Mouse (Mus musculus) heart, postnatal 10 days (tissue): ENCODE results near the gene Syn2. TPM values are rescaled to one million over a fixed set of nuclear protein-coding genes. Genes with fewer than 3 reads are reported as not detected.
A peak's percentile ranks its signal among the peaks of the same experiment; 100 is the strongest.
"Not testable (repeated sequence)": the region's sequence is repeated elsewhere in the genome, so short reads cannot be mapped to it uniquely, and the experiment has no call there.

Source experiments
- DNase-seq, 2 experiments: peaks; one replicate each; pipeline ENCODE4 v3.0.0; 2021
- intact Hi-C: fragments of 180-260 bp; cut with DNase I; formaldehyde crosslinking; loops from one replicate; pipeline ENCODE4 v1.15.1; 2025
- total RNA-seq, 2 experiments: library from RNA; stranded (reverse); gene quantifications; 2 replicates each; pipeline ENCODE4 v1.2.3; 2021

Syn2 gene
- total RNA-seq, 2 experiments from 2014 or later: 4.7 to 4.8 TPM

DNA sequence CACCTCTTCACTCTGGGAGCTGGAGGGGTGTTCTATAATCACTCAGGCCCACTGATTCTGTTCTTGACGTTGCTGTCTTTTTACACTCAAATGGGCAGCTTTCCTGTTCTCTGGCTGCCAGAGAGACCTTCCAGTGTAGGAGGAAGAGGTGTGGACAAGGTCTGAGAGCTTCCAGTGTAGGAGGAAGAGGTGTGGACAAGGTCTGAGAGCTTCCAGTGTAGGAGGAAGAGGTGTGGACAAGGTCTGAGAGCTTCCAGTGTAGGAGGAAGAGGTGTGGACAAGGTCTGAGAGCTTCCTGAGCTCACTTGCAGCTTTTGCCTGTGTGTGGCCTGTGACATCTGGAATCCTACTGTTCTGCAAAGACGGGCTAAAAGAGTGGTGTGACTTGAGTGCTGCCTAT, 105.7 kb downstream of the Syn2 start:
- peak in 1 of 2 experiments; percentile 18 for DNase-seq

DNA sequence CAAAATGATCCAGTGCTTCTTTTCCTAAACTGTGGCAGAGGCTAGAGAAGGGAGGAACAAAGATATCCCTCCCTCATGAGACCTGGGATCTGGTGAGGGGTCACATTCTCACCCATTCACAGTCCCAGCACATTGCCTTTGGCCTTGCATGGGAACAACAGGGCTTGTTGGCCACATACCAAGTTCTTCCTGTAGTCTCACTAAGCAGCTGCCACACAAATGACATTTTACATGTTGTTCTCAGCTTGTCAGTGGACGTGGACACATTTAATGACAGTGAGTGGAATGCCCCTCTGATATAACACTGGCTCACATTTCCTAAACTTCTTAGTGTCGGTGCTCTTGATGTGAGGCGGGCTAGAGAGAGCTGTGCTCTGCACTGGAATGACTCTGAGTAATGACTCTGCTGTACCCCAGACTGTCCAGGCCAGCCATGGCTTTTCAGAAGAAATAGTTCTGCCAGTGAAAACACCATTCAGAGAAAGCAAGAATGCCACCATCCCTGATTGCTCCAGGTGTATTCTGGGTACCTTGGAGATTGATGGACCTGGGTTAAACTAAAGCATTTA, 106.5 kb downstream of the Syn2 start:
- peak in 1 of 2 experiments; percentile 13 for DNase-seq
- intact Hi-C loops: no loop called here

More for the DNA sequence above, 105.7 kb downstream of the Syn2 start:
- intact Hi-C loops: not testable (repeated sequence)

DNA sequence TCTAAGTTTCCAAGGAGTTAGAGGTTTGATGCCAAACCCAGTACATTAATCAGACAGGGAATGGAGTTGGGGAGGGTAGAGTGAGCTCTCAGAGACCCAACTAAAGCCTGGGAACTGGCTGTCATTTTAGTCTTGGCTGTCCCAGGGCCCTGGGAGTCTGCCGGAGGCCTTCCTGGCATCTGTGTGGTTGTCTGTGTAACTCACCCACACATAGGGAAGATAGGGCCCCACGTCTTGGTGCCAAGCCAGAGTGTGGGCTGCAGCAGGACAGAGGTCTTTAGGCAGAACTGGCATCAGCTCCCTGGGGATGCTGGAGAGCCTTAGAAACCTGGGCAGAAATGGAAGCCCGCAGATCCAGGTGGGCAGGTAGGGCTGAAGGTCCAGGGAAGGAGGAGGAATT, 107.2 kb downstream of the Syn2 start:
- no peak for DNase-seq
- intact Hi-C loops: no loop called here

DNA sequence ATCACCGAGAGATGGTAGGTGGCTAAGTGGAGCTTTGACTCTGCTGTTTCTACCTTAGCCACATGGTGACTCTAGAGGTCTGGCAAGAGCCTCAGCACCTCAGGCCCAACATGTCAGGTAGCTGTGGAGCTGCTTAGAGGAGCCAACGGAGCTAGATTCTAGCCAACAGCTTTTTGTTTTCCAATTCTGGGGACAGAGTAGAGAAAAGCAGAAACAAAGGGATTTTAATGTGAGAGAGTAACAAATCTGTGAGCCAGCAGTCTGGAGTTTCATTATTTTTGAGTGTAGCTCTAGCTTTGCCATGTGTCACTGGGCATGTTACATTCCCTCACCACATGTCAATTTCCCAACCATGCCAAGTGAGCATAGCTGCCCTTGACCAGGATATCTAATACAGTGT, 109.5 kb downstream of the Syn2 start:
- DNase-seq: no peak
- intact Hi-C loops: no loop called here

DNA sequence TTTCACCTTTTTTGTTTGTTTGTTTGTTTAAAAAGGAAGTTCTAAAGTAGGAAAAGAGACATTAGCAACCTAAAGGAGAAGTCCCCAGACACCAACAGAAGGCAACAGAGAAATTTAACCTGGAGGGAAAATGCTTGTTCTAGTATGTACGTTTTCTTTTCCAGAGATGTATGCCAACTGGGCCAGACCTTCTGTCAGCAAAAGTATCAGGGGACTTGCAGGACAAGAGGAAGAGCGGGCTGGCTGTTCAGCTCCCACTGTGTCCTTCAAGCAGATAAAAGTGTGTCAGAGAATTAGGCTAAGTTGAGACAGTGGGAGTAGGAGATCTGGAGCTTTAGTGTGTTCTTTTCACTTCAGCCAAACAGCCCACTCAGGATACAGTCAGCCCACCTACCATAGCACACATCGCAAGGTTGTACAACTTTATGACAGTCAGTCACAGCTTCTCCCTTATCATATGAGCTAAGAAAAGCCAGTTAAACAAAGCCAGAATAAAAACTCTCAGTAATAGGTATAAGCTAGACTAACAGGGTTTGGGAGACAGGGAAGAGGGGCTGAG, 110.9 kb downstream of the Syn2 start:
- no peak for DNase-seq
- intact Hi-C loops: no loop called here

DNA sequence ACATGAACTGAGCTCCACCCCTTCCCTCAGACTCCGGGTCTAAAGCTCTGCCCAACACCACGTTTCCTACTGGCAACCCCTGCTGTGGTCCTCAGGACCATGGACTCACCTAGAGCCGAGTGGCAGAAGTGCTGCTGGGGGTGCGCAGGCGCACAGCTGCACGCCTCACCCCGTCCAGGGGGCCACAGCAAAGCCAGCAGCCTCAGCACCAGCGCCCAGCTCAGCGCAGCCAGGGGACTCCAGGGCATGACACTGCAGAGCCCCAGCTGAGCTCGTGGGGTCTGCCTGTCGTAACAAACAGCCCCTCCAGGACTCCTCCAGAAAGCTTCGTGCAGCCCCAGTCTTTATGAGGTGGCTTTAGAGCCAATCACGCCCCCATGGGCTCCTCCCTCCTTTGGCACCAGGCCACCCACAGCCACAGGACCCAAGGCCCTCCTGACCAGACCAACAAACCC, 116.9 kb downstream of the Syn2 start:
- peak in 1 of 2 experiments; percentile 56 for DNase-seq
- intact Hi-C loops: no loop called here

DNA sequence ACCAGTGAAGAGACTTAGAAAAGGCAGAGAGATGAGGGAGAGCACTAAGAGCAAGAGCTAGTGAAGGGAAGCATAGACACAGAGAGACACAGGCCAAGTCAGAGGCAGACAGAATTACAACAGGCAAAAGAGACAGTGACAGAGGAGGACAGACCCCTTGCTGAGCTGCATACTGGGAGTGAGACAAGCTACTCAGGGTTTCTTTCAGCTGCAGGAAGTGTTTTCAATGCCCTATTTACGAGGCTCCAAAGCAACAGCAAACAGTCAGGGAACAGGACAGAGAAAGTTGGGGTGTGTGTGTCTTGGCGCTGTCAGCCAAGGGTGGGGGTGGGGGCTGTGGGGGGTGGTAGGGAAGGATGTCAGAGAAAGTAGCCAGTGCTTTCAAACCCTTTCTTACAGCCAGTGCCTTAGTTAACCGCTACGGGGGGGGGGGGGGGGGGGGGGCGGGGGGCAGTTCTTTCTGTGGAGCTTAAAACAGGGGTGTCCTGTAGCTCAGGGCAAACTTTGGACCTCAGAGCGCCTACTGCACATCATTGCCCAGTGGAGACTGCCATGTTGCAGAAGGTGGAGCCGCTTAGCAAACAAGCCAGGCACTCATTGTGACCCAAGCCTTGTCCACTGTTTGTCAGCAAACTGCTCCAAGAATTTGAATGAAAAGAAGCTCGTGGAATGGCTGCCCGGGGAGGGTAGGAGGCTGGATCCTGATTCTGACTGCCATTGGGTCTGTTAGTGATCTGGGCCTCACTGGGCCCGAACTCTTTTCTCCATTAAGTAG, 117.6 kb downstream of the Syn2 start, which contains the start of gene Timp4:
Timp4 (minus strand) TSS at position 107 of the 775 bp plus-strand sequence.
- DNase-seq: no peak
- intact Hi-C loops: no loop called here

DNA sequence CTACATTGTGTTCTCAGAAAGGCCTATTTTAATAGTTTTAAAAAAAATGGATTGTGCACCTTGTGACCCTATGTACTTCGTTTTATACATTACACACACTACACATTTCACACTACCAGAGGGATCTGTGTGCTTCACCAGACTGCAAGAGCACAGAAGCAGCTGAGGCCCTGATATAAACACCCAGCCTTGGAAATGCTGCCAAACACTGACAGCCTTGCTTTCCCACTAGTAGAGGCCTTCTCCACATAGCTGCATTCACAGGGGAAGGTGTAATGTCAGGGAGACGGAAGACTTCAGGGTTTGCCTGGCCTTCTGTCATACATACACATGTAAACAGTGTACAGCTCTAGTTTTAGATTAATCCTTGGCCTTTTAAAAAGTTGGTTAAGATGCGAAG, 120.5 kb downstream of the Syn2 start:
- intact Hi-C loops: no loop called here
- DNase-seq: no peak

DNA sequence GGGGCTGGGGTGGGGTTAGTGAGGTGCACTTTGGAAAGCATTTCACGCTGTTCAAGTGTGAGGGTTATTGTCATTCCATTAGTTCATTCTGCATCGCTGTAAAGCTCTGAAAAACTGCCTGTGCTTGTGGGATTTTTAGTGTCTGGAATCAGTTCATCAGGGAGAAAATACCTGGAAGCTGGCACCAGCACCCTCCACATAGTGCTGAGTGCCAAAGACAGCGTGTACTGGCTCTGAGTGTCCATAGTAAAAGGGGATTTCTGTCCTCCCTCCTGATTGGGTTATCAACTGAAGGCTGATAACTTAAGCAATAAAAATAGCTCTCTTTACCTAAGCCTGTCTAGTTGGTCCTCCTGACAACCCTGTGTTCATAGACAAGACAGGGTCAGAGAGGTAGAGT, 125.8 kb downstream of the Syn2 start:
- intact Hi-C loops: no loop called here
- no peak for DNase-seq

DNA sequence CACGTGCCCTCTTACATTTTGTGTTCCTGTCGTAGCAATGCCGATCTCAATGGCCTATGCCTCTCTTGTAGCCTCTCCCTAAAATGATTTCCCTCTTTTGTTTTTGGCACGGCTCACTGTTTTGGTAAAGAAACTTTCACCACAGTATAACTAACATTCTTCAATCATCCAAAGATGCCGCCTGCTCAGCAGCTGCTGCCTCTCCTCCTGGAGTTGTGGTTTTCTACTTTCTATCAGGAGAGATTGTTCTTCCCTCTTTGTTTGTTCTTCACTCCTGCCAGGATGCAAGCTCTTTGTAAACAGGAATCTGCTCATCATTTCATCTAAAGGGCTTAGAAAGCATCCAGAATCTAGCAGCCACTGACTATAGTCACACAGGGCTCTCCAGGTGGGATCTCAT, 132.1 kb downstream of the Syn2 start:
- DNase-seq: no peak
- intact Hi-C loops: loop anchor here (5.0 kb wide), 2 partner anchors 229 to 339 kb away; partner anchors contain the start of gene Tamm41

DNA sequence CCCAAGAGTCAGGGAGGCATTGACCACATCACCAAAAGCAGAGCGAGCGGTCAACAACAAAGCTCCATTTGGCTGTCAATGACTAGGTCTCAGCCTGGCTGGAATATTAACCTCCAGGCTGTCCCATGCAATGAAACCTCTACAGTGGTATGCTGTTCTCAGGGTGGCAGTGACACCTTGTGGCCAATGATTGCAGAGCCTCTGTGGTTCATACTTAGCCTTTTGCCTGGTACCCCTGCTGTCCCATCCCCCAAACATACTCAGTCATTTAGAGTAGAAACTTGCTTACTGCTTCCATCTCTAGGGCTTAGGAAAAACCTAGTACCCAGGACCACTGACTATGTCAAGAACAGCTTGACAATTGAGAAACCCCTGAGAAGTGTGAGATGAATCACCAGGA, 133.2 kb downstream of the Syn2 start:
- intact Hi-C loops: loop anchor here (1.0 to 5.0 kb wide), 5 partner anchors 41 to 341 kb away; partner anchors contain the start of genes Gm17482 and Tamm41
- peak; percentile 83 to 88 for DNase-seq

DNA sequence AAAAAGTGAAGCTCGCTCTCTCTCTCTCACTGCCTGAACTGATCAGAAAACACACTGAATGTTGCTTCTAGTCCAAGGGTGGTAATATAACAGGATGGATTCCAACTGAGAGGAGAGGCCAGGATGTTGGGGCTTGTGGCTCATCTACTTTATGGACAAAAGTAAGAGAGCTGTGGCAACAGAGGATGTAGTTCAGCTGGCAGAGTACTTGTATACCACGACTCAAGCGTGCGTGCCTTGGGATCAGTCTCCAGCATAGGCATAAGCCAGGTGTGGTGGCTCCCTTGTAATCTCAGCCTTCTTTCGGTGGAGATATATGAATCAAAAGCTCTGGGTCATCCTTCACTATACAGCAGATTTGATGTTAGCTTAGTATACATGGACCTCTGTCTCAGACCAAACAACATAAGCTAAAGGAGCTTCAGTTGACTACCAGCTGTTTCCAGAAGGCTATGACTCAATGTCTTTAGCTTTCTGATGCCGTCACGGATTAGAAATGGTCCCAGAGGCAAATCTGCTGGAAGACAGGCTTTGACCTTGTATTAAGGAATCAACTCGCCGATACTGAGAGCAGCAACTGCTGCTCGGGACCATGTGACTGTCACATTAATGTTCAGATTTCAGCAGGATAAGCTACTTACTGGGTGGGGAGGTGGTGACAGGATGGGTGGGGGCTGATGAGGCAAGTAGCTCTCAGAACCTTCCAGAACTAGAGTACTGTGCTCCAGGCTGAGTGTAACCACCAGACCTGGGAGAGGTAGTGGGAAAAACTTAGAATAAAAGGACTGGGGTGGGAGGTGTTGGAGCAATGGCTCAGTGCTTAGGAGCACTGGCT, 134.1 kb downstream of the Syn2 start:
- intact Hi-C loops: loop anchor here (1.0 to 5.0 kb wide), 5 partner anchors 41 to 341 kb away; partner anchors contain the start of genes Gm17482 and Tamm41
- peak in 1 of 2 experiments; percentile 13 for DNase-seq

DNA sequence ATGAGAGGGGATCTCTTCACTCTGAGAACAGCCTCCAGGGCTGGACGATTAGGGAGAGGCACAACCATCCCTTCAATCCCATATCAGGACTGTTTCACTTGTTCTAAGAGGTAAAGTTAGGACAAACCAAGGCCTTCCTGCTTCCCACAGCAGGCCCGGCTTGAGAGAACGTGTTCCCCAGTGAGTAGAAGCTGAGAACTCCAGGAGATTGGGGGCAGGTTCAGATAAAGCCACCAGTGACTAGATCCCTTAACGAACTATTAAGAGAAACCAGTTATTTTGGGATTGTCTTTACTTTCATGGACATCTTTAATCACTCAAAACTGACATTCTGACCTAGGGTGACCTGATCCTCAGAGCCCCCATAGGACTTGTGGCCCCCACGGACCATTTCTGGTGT, 134.9 kb downstream of the Syn2 start:
- no peak for DNase-seq
- intact Hi-C loops: loop anchor here (5.0 kb wide), 2 partner anchors 232 to 342 kb away; partner anchors contain the start of gene Tamm41

DNA sequence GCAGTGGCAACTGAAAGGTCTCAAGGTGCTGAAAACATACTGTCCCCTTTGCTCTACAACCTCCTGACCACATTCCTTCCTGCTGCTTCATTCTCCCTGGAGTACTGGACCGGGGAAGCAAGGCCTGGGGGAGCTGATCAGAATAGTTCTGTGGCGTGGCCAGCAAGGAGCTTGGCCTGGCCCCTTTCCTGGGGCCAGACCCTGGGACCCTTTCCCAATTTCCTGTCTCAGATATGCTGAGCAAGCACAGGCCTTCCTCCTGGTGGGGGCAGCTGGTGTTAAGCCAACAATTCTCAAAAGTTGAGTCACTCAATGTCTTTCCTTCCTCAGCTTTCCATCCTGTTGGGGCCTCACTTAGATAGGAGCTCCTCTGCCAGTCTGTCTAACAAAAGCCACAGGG, 135.4 kb downstream of the Syn2 start:
- DNase-seq: peak; percentile 35 to 42
- intact Hi-C loops: loop anchor here (5.0 kb wide), 2 partner anchors 77 to 92 kb away; partner anchors contain the start of gene Pparg

DNA sequence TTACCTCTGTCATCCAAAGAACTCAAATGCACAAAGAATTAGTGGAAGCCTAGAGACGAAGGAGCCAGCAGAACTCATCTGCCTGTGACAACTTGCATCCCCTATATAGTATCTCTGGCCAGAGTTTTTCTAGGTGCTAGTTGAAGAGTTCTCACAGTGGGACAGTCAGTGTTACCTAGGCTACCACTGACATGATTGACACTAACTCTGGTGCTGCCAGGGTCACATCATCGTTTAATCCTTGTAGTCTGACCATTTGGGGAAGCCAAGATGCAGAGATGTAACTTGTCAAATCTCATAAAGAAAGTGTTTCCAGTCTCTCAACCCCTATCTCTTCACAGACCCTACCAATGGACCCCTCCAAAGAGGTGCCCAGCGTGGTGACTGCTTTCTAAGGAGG, 136.6 kb downstream of the Syn2 start:
- DNase-seq: no peak
- intact Hi-C loops: loop anchor here (5.0 kb wide), 2 partner anchors 76 to 91 kb away; partner anchors contain the start of gene Pparg

DNA sequence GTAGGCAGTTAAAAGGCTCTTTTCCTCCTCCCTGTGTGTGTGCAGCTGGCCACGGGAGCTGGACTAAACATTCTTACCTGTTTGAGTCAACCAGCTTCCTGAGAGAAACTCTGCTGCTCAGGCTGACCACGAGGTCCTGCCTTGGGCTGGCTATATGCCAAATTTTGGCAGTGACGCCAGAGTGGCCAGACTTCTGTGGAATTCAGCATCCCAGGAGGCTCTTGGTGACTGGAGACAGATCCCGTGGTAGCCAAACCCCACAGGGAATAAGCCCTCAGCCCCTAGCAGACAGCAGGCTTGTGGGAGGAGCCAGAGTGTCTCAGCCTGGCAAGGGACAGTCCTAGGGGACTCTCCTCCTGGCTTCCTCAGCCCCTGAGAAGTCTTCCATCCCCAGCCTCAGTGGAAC, 137.2 kb downstream of the Syn2 start:
- intact Hi-C loops: loop anchor here (5.0 kb wide), 2 partner anchors 75 to 90 kb away; partner anchors contain the start of gene Pparg
- DNase-seq: peak; percentile 75

DNA sequence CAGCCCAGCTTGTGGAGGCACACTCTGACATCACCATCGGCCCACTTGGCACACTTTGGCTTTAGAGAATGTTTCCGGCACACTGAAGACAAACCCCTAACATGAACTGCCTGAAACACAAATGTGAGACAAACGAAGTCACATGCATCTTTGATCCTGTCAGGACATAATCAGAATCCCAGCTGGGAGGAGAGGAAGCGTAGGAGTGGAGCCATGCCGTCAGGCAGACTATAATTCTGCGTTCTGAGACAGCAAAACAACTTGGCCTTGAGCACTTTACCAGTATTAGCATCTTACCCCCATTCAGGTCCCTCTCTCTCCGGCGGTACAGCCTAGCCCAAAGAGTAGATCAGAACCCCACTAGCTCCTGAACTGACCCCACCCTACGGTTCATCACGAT, 138.6 kb downstream of the Syn2 start:
- intact Hi-C loops: loop anchor here (5.0 kb wide), 2 partner anchors 74 to 89 kb away; partner anchors contain the start of gene Pparg
- peak; percentile 46 to 59 for DNase-seq

DNA sequence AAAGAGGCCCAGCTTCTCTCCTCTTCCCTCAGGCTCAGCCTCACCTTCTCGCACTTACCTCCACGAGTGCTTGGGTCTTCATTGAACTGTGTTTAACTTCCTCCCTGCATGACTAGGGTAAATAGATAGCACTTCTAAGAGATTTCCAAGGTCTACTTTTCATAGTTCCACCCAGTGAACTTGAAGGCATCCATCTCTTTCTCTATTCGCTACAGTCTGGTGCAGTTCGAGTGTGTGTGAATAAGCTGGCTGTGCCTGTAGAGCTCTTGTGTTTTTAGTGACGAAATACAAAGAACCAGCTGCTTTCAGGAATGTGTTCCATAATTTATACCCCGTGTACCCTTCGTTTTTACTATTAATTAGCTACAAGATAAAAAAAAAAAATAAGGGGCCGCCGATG, 140.0 kb downstream of the Syn2 start:
- DNase-seq: no peak
- intact Hi-C loops: loop anchor here (5.0 kb wide), 2 partner anchors 73 to 88 kb away; partner anchors contain the start of gene Pparg

DNA sequence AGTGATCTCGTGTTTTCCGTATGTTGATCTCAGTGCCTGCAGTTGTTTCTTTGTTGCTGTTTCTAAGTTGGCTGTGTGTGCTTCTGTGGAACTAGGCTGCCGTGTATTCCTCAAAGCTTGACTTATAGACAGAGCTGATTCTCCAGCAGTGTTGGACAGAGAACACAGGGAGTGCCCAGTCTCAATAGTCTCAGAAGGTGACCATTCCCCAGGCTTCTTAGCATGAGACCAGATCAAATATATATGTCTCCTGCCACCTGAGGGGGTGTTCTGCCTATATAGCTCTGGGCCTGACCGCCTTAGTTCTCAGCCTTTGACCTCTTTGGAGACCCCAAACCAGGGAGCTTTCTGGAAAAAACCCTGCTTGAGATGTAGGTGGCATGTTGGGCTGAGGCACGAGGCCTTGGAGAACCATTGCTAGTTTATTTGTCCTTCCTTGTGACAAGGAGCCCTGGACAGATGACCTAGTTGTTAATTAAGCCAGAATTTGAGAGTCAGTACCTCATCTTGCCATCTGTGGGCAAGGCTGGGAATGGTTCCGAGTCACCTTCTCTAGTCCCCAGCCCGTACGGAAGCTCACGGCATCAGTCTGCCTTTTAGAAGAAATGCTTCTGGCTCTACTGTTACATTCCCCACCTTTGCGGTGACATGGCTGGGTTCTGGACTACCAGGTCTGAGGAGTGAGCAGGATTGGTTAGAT, 140.6 kb downstream of the Syn2 start:
- intact Hi-C loops: no loop called here

DNA sequence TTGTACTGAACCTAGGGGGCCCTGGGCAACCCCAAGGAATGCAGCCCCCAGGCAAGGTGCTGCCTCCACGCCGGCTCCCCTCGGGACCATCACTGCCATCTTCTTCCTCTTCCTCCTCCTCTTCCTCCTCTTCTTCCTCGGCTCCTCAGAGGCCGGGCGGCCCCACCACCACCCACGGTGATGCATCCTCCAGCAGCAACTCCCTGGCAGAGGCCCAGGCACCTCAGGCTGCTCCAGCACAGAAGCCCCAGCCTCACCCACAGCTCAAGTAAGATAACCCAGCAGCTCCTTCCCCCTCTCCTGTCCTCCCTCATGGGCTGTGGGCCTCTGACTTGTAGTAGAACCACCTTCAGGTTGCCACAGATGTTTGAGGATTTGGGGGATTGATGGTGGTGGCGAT, 143.4 kb downstream of the Syn2 start:
- DNase-seq: no peak
- intact Hi-C loops: no loop called here

More for the DNA sequence above, 140.6 kb downstream of the Syn2 start:
- DNase-seq: no peak
